Mouse (Mus musculus) heart, postnatal 14 days (tissue): ENCODE results near the gene Tnn. TPM values are rescaled to one million over a fixed set of nuclear protein-coding genes. Genes with fewer than 3 reads are reported as not detected.

ENCODE experiments used
- DNase-seq, 2 experiments: peaks; one replicate each; pipeline ENCODE4 v3.0.0; 2021 to 2022
- intact Hi-C: fragments of 180-260 bp; cut with DNase I; formaldehyde crosslinking; loops from one replicate; pipeline ENCODE4 v1.15.1; 2025
- total RNA-seq, 2 experiments: library from RNA; stranded (reverse); gene quantifications; 2 replicates each; pipeline ENCODE4 v1.2.3; 2021

The Tnn gene
- total RNA-seq, 2 experiments from 2014 or later = 0.05 to 0.07 TPM

DNA sequence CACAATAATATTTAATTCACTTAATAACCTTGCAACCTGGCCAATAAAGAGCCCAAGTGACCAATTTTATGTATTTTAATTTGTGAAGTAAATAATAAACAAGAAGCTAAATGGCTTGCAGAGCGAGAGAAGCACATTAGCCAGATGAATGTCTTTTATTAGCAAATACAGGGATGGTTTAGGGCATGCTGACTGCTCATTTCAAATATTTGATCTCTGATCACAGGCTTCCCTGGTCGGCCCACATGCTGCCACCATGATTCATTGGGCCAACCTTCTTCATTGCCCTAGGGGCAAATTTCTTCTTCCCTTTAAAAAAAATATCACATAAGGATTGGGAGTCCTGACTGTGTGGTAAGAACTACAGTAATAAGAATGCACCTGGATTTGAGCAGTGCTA lies 66.7 kb downstream of the Tnn start:
- intact Hi-C loops = no loop called here

DNA sequence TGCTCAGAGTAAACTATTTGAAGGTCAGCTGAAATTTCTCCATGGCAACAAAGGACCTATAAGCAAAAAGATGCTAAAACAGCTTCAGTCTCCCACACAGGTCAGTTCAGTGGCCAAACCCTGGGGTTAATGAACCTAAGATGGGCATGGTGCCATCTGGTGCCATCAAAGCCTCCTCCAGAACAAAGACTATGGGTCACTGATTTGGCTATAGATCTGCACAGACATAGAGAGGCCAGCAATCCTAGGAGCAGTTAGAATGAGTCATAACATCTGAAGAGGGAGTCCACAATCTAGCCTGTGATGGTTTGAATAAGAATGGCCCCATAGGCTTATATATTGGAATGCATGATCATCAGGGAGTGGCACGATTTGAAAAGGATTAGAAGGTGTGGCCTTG lies 69.1 kb downstream of the Tnn start:
- intact Hi-C loops = loop anchor here (5.0 kb wide), 1 partner anchor 687 kb away; no protein-coding TSS in a partner anchor
- no peak for DNase-seq

More for the DNA sequence above, 66.7 kb downstream of the Tnn start:
- DNase-seq = no peak

DNA sequence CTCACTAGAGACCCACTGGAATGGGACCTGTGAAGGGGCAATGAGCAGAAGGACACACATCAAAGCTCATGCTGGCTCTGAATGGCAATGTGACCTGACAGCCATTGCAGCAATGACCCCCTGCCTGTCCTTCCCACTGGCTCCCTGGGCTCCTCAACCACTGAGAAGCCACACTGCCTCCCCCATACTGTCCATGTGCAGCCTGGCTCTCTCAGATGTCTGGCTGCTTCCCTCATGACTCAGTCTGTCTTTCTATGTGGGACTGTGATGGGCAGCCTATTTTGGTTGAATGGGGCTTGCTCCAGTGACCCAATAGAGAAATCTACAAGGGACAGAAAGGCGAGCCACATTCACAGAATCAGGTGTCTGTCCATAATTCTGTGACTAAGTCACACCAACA lies 70.7 kb downstream of the Tnn start:
- intact Hi-C loops = loop anchor here (5.0 kb wide), 1 partner anchor 685 kb away; no protein-coding TSS in a partner anchor
- DNase-seq = no peak

DNA sequence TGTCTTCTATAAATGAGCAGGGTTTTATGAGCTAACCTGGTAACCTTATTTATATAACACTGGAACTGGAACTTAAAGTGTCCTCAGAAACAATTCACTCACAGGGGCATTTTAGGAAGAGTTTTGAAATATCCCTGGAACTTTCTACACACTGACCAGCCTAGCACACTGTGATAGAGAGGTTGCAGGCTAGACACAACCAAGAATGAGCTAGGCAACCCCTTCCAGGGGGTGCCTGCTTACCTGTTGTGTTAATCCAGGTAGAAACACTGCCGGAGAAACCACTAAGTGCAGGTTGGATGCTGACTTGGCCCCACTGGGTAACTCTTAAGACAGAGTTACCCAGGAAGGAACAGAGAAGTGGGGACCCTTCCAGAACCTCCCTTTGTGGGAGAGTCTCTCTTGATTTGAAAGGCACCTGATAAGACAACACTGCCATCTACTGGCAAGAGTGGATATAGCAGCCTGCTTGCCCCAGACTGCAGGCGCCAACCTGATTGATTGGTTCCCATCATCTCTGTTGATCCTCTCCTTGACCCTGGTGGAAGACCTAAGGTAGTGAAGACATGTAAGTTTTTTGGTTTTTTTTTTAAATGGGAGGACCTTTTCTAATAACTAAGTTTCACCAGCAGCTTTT lies 72.5 kb downstream of the Tnn start:
- intact Hi-C loops = loop anchor here (1.0 to 5.0 kb wide), 4 partner anchors 34 to 684 kb away; no protein-coding TSS in a partner anchor
- DNase-seq = peak; percentile 80 to 90

DNA sequence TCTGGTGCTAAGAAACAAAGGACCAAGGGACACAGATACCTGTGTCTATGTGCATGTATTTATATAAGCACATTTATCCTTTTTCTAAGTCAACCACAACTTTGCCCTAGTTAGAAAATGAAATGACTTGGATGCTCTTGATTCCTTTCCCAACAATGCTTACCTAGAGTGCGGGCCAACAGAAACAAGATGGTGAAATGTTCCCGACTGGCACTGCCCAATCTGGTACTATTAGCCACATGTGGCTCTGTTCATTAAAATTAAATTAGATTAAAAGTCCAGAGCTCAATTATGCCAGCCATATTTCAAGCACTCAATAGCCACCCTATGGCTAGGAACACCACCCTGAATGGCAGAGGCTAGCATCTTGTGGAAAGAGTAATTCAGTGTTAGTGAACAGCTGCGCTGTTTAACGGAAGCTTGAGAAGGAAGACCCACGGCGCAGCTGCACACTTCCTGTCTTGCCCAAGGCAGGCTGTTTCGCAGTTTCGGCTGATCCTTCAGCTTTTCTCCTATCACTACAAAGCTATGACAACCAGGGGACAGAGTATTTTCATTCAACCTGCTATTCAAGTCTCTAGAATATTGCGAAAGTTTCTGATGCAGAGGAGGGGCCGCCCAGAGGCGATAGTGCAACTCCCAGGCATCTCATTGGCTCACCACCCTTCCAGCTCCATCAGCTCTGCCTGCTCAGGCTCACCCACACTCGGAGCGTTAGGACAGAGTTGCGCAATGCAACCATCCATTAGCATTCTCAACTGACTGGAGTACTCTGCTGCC lies 74.3 kb downstream of the Tnn start:
- intact Hi-C loops = no loop called here
- peak; percentile 14 to 49 for DNase-seq

DNA sequence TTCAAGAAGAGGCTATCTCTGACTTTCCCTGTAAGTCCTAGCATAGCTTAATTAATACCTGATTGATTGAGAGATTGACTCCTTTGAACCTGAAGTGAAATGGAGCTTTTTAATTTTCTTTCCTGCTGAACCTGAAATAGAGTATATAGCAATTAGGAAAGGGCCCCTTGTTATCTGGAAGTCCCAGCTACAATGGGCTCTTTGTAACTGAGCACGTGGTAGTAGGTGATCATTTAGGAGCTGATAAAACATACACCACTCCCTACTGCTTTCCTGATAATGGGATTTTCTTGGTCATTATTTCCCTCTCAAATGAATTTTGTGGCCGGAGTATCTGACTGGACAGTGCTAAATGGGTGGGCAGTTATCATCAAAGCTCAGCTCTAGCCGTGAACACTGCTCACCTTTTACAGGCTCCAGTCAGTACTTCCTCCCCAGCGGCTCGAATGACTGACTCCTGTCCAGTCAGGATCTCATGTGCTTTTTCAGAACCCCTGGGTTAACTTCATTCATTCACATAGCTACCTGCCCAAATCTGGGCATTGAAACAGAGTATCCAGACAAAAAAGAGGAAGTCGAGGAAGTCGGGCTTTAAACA lies 88.7 kb downstream of the Tnn start:
- intact Hi-C loops = loop anchor here (5.0 kb wide), 1 partner anchor 152 kb away; no protein-coding TSS in a partner anchor
- DNase-seq = no peak

DNA sequence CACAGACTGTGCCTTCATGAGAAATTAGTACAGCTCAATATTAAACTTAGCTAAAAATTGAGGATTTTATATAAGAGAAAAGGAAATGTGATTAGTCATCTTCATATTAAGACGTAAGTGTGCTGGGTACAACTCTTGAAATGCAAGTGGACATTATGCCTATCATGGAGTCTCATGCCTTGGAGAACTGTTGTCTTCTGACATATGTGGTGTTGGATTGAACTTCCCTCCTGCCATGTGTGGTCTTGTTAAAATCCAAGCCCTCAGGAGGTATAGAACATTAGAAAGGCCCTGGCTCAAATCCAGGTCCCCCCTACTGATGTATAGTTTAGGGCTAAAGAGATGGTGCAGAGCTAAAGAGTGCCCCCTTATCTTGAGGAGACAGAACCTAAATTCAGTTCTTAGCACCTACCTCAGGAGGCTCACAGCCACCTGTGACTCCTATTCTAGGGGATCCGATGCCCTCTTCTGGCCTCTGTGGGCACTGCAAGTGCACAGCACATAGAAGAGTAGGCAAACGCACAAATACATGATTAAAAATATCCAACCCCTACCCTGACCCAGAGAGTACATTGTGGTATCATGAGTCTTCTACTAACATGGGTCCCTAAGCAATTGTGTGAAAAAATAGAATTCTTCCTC lies 91.5 kb downstream of the Tnn start:
- peak; percentile 46 to 52 for DNase-seq
- intact Hi-C loops = loop anchor here (5.0 kb wide), 1 partner anchor 150 kb away; no protein-coding TSS in a partner anchor

DNA sequence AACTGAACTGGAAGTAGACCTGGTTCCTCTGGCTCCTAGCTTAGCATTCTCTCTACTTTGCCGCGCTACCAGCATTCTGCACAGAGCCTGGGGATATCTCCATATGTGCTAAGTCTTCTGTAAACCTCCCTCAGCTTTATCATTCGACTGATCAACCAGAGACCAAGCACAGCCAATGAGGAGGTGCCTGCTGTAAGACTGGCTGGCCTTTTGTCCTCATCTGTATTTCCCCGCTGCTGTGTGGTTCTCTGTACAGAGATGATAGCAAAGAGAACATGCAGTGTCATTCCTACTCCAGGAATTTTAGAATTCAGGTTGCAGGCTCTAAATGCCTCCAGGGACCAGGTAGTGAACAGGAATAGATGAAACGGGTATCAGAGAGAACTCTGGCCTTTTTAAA lies 92.1 kb downstream of the Tnn start:
- intact Hi-C loops = loop anchor here (5.0 kb wide), 1 partner anchor 149 kb away; no protein-coding TSS in a partner anchor
- DNase-seq = no peak

DNA sequence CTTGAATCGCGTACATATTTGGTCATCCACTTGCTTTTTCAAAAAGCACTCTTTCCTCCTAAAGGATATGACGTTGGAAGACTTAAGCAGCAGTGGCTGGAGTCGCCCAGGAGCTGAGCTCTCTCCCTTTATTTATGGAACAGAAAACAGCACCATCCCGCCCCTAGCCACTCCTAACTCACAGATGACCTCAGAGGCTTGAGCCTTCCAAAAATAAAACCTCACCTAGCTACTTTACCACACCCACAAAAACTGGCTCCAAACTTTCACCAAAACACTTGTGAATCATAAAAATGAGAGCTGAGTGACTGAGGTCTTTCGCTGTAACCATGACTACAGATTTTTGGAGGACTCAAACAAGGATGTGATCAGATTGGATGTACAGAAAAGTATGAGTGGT lies 92.8 kb downstream of the Tnn start:
- DNase-seq = no peak
- intact Hi-C loops = loop anchor here (5.0 kb wide), 1 partner anchor 148 kb away; no protein-coding TSS in a partner anchor

DNA sequence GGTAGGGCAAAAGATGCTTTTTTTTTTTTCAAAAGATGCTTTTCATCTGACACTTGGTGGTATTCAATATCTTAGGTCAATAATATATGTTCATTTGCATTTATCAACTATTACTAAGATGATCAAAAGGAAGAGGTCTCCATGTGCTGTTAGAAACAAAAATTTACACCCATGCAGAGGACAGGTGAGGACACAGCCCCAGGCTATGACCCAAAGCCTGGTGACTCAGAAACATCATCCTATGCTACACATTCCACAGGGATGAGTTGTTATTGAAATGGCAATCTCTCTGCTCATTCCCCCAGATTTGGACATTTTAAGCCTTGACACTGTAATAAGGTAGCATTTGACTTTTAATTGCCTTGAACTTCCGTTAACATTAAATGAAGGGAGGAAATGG lies 93.5 kb downstream of the Tnn start:
- intact Hi-C loops = loop anchor here (5.0 kb wide), 1 partner anchor 148 kb away; no protein-coding TSS in a partner anchor

DNA sequence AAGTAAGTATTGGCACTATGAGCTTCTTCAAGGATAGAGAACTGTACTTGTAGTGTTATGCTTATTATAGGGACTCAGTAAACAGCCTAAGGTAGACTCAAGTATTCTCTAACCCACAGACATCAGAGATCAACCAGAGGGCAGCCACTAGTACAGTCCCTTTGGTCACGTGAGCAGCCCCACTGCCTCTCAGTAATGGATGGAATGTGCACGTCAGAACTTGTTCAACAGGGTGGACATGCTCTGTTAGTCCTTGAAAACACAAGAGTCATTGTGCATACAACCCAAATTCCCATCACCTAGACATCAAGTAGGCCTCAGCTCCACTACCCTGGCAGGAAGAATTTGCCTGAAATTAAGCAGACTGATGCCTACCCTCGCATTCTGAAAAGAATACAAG lies 95.7 kb downstream of the Tnn start:
- DNase-seq = no peak
- intact Hi-C loops = no loop called here

More for the DNA sequence above, 93.5 kb downstream of the Tnn start:
- DNase-seq = no peak

DNA sequence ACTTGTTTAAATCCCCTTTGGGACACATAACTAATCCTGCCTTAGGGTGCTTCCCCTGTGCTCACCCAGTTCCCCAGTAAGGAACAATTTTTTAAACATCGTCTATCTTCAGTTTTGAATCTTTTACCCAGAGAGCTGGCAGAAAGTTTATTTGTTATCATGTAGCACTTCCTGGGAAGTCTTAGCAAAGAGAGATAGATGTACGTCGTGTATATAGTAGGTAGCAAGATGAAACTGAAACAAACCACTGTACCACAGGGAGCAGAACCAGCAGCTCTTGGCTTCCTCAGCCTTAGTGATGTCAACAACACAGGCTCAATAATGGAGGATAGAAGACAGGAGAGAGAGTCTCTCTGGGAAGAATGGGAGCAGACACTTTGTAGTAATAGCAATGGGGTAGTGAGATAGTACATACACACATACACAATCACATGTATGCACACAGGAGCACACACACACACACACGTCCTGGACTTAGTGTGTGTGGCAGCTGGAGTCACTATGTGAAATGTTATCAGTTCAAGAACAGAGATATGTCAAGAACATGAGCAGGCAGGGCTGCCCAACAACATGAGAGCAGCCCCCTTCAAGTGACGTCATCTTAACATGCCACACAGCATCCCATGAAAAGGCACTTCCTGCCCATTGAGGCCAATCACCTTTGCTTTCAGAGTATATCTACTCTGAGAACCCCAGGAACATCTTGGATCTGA lies 98.9 kb downstream of the Tnn start:
- no peak for DNase-seq
- intact Hi-C loops = no loop called here

DNA sequence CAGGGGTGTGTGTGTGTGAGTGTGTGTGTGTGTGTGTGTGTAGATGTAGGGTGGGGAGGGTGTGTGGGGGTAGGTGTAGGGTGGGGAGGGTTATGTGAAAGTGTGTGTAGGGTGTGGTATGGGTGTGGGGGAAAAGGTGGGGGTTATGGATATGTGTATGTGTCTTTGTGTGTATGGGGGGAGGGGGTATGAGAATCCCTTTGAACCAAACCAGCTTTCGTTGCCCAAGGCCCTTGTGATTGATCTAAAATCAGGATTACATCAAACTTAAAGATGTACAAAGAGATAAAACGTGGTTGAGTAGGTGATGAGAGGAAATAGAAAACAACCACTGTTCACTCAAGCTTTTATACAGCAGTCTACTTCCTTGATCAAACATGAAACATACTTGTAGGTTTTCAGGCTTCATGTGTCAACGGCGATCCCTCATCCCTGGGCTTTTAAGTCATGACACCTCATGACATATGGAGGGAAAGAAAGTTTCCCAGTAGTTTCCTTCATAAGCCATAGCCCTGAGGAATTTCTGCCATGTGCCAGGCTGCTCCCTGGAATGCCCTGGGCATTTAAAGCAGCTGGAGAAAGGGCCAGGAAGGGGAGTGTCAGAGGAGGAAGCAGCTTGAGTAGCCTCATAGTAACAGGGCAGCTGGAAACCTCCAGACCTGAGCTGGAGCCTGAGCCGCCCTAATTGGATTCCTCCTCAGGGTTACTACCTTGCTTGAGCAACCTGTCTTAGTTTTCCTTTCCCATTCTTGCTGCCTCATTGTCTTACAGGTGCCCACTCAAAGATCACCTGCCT lies 99.7 kb downstream of the Tnn start:
- no peak for DNase-seq
- intact Hi-C loops = no loop called here

DNA sequence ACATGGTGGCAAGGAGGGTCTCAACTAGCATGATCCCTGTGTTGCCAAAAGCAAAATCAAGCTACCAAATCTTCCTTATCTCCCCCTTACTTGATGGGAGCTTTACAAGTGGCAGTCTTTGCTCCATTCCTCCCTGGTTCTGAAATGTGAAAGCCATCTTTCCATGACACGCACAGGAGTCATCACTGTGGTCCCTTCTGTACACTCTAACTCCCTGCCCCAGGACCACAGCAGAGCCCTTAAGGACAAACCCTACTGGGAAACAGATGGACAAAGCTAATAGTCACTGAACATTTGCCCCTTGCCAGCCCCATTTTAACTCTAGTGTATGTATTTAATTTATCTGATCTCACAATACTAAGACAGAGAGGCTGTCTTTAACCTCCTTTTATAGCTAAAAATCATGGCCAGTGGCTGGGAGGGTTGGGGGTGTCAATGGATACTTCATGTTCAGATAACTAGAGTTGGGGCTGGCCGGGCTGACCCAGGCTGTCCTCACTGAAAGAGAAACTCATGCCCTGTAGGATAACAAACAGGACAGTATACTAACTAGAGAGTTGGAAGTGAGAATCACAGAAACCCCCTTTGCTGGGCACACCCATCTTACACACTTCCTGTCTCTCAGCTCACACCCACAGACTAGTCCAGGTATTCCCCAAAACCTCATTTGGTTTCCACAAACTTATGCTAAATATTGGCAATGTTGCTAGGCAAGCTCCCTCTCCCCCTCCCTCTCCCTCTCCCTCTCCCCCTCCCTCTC lies 100.6 kb downstream of the Tnn start:
- intact Hi-C loops = no loop called here
- no peak for DNase-seq

DNA sequence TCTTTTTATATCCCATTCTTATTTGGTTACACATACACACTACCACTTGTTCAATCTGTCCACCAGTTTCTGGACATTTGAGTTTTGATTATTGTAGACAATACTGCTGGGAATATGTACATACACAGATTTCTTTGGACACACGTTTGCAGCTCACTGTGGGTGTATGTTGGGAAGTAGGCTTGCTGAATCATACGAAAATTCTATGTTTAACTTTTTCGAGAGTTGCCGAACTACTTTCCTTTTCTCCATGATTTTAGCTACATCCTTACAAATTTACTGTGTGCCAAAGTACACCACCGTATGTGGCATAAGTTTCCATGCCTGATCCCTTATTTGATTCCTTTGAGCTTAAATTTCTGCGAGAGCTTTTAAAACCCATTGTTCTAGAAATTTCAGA lies 102.5 kb downstream of the Tnn start:
- intact Hi-C loops = no loop called here
- no peak for DNase-seq

DNA sequence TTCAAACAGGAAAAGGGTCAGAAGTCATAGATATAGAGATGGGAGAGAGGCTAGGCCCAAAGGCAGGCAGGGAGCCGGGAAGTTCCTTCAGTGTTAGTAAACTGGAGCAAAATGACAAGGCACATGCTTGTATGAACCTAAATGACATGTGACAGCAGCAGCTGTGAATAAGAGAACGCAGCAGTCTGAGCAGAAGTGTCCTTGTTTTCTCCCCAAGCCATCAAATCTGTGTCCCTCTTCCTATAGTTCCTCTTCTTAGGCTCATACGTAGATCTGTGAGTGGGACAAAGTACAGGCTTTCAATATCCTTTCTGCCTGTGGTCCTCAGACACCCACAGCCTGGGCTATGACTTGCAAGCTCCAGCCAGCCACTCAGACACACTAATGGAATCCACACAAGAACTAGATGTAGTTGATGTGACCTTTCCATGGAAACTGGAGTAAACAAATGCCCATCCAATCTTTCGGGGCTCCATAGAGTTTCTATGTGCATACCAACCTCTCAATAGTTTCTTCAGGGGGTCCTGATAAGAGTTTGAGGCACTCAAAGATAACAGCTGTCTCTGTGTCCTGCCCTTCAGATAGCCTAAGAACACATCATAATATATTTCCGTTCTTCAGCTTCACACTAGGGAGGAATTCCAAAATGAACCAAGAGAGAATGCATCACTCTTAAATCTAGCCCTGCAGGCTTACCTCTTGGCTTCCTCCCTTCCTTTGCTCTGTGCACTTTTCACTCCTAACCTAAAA lies 104.1 kb downstream of the Tnn start:
- intact Hi-C loops = no loop called here
- no peak for DNase-seq

DNA sequence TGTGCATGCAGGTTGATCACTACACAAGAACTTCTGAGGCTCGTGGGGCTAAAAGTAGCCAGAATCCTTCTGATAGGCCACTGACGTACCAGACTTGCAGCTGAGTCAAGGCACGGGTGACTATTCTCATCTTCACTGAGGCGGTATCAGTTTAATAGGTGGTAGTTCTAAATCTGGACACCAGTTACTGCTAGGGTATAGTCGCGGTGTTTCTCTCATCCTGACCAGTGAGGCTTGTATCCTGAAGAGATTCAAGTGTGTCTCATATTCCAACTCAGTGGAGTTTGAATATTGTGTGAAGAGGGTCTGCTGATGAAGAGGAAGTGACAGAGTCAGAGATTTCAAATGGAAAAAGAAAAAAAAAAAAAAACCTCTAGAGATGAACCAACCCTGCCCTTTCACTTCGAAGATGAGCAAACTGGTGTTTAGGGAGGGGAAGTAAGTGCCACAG lies 105.9 kb downstream of the Tnn start:
- intact Hi-C loops = loop anchor here (2.0 kb wide), 1 partner anchor 33 kb away; no protein-coding TSS in a partner anchor
- no peak for DNase-seq

DNA sequence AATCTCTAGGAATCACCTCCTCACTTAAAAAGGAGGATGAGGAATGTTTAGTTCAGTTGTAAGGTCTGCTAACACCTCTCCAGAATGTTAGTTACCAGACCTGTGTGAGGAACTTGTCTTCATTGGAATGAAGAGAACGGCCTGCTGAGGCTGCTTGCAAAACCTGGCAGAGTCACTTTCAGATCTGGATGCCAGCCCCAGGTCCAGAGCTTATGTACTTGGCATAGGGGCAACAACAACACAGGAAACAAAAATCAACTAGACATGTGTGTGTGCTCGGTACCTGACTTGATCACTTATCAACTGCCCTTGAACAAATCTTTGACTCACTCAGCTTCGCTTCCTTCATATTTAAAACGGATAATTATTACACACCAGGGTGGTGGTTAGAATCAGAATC lies 106.6 kb downstream of the Tnn start:
- intact Hi-C loops = loop anchor here (2.0 kb wide), 1 partner anchor 34 kb away; no protein-coding TSS in a partner anchor
- no peak for DNase-seq
